Comparison of ENCODE assay signal across 14 mouse cellular contexts in the genomic region with DNA sequence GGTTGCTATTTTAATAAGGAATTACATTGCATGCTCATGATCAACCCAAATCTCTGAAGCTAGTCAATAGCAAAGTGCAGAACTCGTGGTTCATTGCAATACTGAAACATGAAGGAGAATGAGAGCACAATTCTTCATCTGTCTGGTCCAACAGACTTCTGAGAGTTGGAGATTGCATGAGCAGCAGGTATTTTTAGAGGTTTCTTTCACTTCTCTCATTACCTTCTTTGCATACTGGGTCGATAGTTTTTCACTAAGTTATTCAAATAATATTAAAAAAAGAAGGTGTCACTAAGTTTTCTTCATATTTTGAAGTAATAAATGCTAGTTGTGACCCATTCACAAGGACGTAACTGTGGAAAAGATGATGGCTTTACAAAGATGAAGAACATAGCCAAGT.
"Had no signal": no experiment of that assay in that cellular context is flagged by ENCODE, and none has a peak within 500 bp of the region (broad histone marks: within the 10 kb centered on the region; RNA-seq: fewer than 3 reads in every experiment).

No protein-coding gene starts in this region.

- DNase-seq: gastrocnemius, postnatal 14 days; gastrocnemius, postnatal 36 days; heart, adult 11 months; heart, adult 2 months; heart, postnatal 14 days; heart, postnatal 36 days; kidney, adult 11 months; kidney, adult 2 months; kidney, adult 9 months; kidney, postnatal 25 days; kidney, postnatal 4 days; liver had no signal

- ATAC-seq: hindbrain, postnatal 0 days; intestine, embryonic 16.5 days had no signal
